In genomic region chr3:153845500-153845899, GRCm38 (mm10) we compare ENCODE assay signal across 22 mouse cellular contexts. TPM values are rescaled to one million over a fixed set of nuclear protein-coding genes. Genes with fewer than 3 reads are reported as not detected.
DNase-seq lines count a peak whose midpoint lies in the region; ATAC-seq and TF ChIP-seq lines count a peak whose summit lies in the region.
"Had no signal": no experiment of that assay in that cellular context is flagged by ENCODE, and none has a peak within 500 bp of the region (broad histone marks: within the 10 kb centered on the region; RNA-seq: fewer than 3 reads in every experiment).

No protein-coding gene starts in this region.

- H3K9me3 ChIP-seq in liver, embryonic 12.5 days (replicated peaks) = no peaks in the 10 kb centered on the region
- H3K9me3 ChIP-seq in liver, embryonic 11.5 days (ENCODE audit: control insufficient read depth, low read length) = no peaks in the 10 kb centered on the region
- no peaks in the 10 kb centered on the region for H3K9me3 ChIP-seq in liver, embryonic 14.5 days (ENCODE audit: control insufficient read depth, low read length)
- H3K9me3 ChIP-seq in MEL (replicated peaks; ENCODE audit: insufficient read depth, low read length) = no peaks in the 10 kb centered on the region
- H3K9me3 ChIP-seq in liver, embryonic 15.5 days (replicated peaks) = no peaks in the 10 kb centered on the region
- H3K9me3 ChIP-seq: embryonic facial prominence, embryonic 12.5 days; forebrain, embryonic 13.5 days had no signal

- no peaks in the 10 kb centered on the region for H3K27me3 ChIP-seq in liver, embryonic 12.5 days (replicated peaks)
- H3K27me3 ChIP-seq in liver, embryonic 11.5 days (replicated peaks; ENCODE audit: control insufficient read depth, insufficient read depth, low read length) = no peaks in the 10 kb centered on the region
- no peaks in the 10 kb centered on the region for H3K27me3 ChIP-seq in liver, embryonic 14.5 days (ENCODE audit: control insufficient read depth, insufficient read depth, low read length)
- H3K27me3 ChIP-seq in MEL (ENCODE audit: control insufficient read depth in 1 of 2, insufficient read depth in 2 of 2, low read length in 2 of 2) = no peaks in the 10 kb centered on the region
- no peaks in the 10 kb centered on the region for H3K27me3 ChIP-seq in liver, embryonic 15.5 days
- H3K27me3 ChIP-seq: embryonic facial prominence, embryonic 12.5 days; forebrain, embryonic 13.5 days had no signal

- H3K27ac ChIP-seq in liver, embryonic 12.5 days = peak overlapping the region; percentile 33
- no peak overlapping the region for H3K27ac ChIP-seq in liver, embryonic 11.5 days (ENCODE audit: low read depth, low read length)
- peak overlapping the region; percentile 39 for H3K27ac ChIP-seq in liver, embryonic 14.5 days
- peak overlapping the region; percentile 98 for H3K27ac ChIP-seq in MEL (ENCODE audit: control insufficient read depth, low read depth, low read length)
- peak overlapping the region; percentile 53 for H3K27ac ChIP-seq in liver, embryonic 15.5 days (replicated peaks)
- H3K27ac ChIP-seq: embryonic facial prominence, embryonic 12.5 days; forebrain, embryonic 13.5 days had no signal

- H3K4me3 ChIP-seq in liver, embryonic 12.5 days = no peak overlapping the region
- H3K4me3 ChIP-seq in liver, embryonic 11.5 days (ENCODE audit: low read depth, low read length) = no peak overlapping the region
- no peak overlapping the region for H3K4me3 ChIP-seq in liver, embryonic 14.5 days (ENCODE audit: insufficient read depth in 1 of 2, low read depth in 2 of 2, low read length in 2 of 2)
- H3K4me3 ChIP-seq in MEL (ENCODE audit: control insufficient read depth in 1 of 2, insufficient read depth in 1 of 2, low read depth in 2 of 2, low read length in 2 of 2) = peak overlapping the region in 1 of 2 experiments; percentile 18; a peak in 2 of 4 replicates
- H3K4me3 ChIP-seq in liver, embryonic 15.5 days (replicated peaks) = no peak overlapping the region
- H3K4me3 ChIP-seq: embryonic facial prominence, embryonic 12.5 days; forebrain, embryonic 13.5 days had no signal

- H3K9ac ChIP-seq in liver, embryonic 12.5 days = no peak overlapping the region
- no peak overlapping the region for H3K9ac ChIP-seq in liver, embryonic 11.5 days (ENCODE audit: low read depth, low read length)
- H3K9ac ChIP-seq in liver, embryonic 14.5 days (replicated peaks) = no peak overlapping the region; the same call in 1 of the 2 replicates
- H3K9ac ChIP-seq in MEL (ENCODE audit: control insufficient read depth, low read depth, low read length, poor library complexity, severe bottlenecking) = peak overlapping the region; percentile 51
- H3K9ac ChIP-seq in liver, embryonic 15.5 days = no peak overlapping the region
- H3K9ac ChIP-seq: embryonic facial prominence, embryonic 12.5 days; forebrain, embryonic 13.5 days had no signal

- peak; percentile 34 for ATAC-seq in liver, embryonic 12.5 days
- no peak; the same call in 1 of the 2 replicates for ATAC-seq in liver, embryonic 11.5 days (replicated peaks; ENCODE audit: low FRiP score)
- no peak for ATAC-seq in liver, embryonic 14.5 days (ENCODE audit: insufficient read depth)
- ATAC-seq in liver, embryonic 15.5 days (ENCODE audit: insufficient read depth) = no peak
- ATAC-seq: forebrain, embryonic 13.5 days; forebrain, embryonic 16.5 days had no signal

- DNase-seq in liver, embryonic 11.5 days (ENCODE audit: low spot score) = no peak
- DNase-seq in liver, embryonic 14.5 days (ENCODE audit: low read depth in 3 of 3, low spot score in 3 of 3) = no peak
- DNase-seq in liver = no peak
- DNase-seq in MEL (ENCODE audit: low read depth, low spot score) = peak; percentile 92
- DNase-seq in B cell, adult 2 months = no peak
- DNase-seq: adrenal gland, adult 2 months; adrenal gland, postnatal 10 days; adrenal gland, postnatal 25 days; cerebellum, adult 11 months; cerebellum, adult 18-20 months; cerebellum, adult 8-10 months; cerebellum, adult 9-11 months; cerebellum, postnatal 14 days; cerebellum, postnatal 36 days; embryo, embryonic 11 days had no signal

- H3K79me2 ChIP-seq in MEL (ENCODE audit: control insufficient read depth, insufficient read depth, low read length, poor library complexity) = peaks cover 4% of the 10 kb centered on the region; the same call in 1 of the 2 replicates

- H3K36me3 ChIP-seq in liver, embryonic 12.5 days = no peaks in the 10 kb centered on the region
- H3K36me3 ChIP-seq in liver, embryonic 11.5 days (ENCODE audit: control insufficient read depth, insufficient read depth, low read length) = no peaks in the 10 kb centered on the region
- H3K36me3 ChIP-seq in liver, embryonic 14.5 days (replicated peaks; ENCODE audit: control insufficient read depth, insufficient read depth, low read depth) = no peaks in the 10 kb centered on the region
- H3K36me3 ChIP-seq in MEL (ENCODE audit: control insufficient read depth in 1 of 2, insufficient read depth in 2 of 2, low read length in 2 of 2) = peaks cover 0 to 47% of the 10 kb centered on the region in 2 experiments; a peak in 2 of 4 replicates
- no peaks in the 10 kb centered on the region for H3K36me3 ChIP-seq in liver, embryonic 15.5 days (replicated peaks)
- H3K36me3 ChIP-seq: embryonic facial prominence, embryonic 12.5 days had no signal

- peak in 1 of 2 experiments; percentile 80; a peak in 2 of 4 replicates for TF ChIP-seq POLR2A in MEL (IDR thresholded peaks at IDR 0.05; ENCODE audit: control insufficient read depth in 1 of 2, insufficient read depth in 1 of 2, low read depth in 1 of 2, low read length in 2 of 2, poor library complexity in 1 of 2)

- H3K4me1 ChIP-seq in liver, embryonic 12.5 days = peaks cover 67% of the 10 kb centered on the region
- H3K4me1 ChIP-seq in liver, embryonic 11.5 days (replicated peaks; ENCODE audit: control insufficient read depth, insufficient read depth, low read length) = peaks cover 35% of the 10 kb centered on the region
- peaks cover 44 to 50% of the 10 kb centered on the region in 2 experiments for H3K4me1 ChIP-seq in liver, embryonic 14.5 days (replicated peaks; ENCODE audit: control insufficient read depth in 2 of 2, insufficient read depth in 2 of 2, low read length in 1 of 2)
- peaks cover 38 to 46% of the 10 kb centered on the region in 2 experiments for H3K4me1 ChIP-seq in MEL (ENCODE audit: control insufficient read depth in 1 of 2, insufficient read depth in 2 of 2, low read length in 2 of 2)
- H3K4me1 ChIP-seq in liver, embryonic 15.5 days (replicated peaks) = peaks cover 62% of the 10 kb centered on the region
- H3K4me1 ChIP-seq: forebrain, embryonic 13.5 days had no signal

- 27% methylated on average over 2 of the region's 2 CpGs for WGBS in liver, embryonic 12.5 days (ENCODE audit: insufficient replicate concordance)
- 48% methylated on average over 2 of the region's 2 CpGs for WGBS in liver, embryonic 11.5 days
- 22% methylated on average over 2 of the region's 2 CpGs for WGBS in liver, embryonic 14.5 days (ENCODE audit: insufficient replicate concordance)
- WGBS in liver, embryonic 15.5 days (ENCODE audit: insufficient replicate concordance) = 29% methylated on average over 2 of the region's 2 CpGs

- no peak for TF ChIP-seq EP300 in liver, embryonic 14.5 days (IDR thresholded peaks at IDR 0.05; ENCODE audit: low read depth)
- TF ChIP-seq EP300 in MEL (IDR thresholded peaks at IDR 0.05; ENCODE audit: low read depth in 1 of 2, low read length in 2 of 2) = peak; percentile 77 to 88

- TF ChIP-seq RAD21 in MEL (IDR thresholded peaks at IDR 0.05; ENCODE audit: low read depth, low read length) = no peak

- TF ChIP-seq CTCF in liver, embryonic 14.5 days (IDR thresholded peaks at IDR 0.05; ENCODE audit: low read depth) = no peak
- TF ChIP-seq CTCF in MEL (IDR thresholded peaks at IDR 0.05 in 2 of 3, conservative IDR thresholded peaks at IDR 0.05 in 1 of 3; ENCODE audit: control insufficient read depth in 1 of 3, insufficient read depth in 1 of 3, low read depth in 2 of 3, low read length in 3 of 3, poor library complexity in 1 of 3, severe bottlenecking in 1 of 3) = no peak

- no peak overlapping the region for H3K4me2 ChIP-seq in liver, embryonic 12.5 days
- H3K4me2 ChIP-seq in liver, embryonic 11.5 days = no peak overlapping the region
- H3K4me2 ChIP-seq in liver, embryonic 14.5 days (ENCODE audit: low read depth) = no peak overlapping the region
- H3K4me2 ChIP-seq in liver, embryonic 15.5 days = no peak overlapping the region
- H3K4me2 ChIP-seq: embryonic facial prominence, embryonic 12.5 days; forebrain, embryonic 13.5 days had no signal

TF ChIP-seq in MEL, 35 proteins besides CTCF, POLR2A, EP300 and RAD21 (continues in another document):
- TF ChIP-seq GATA1 (IDR thresholded peaks at IDR 0.05; ENCODE audit: low read depth, low read length) = peak; percentile 82; the same call in 1 of the 2 replicates
- no peak for TF ChIP-seq ZKSCAN1 (IDR thresholded peaks at IDR 0.05; ENCODE audit: low read depth, low read length)
- 0 out of 2 replicates have a peak, but pooled peaks have one; percentile 34 for TF ChIP-seq JUND (IDR thresholded peaks at IDR 0.05; ENCODE audit: low read depth, low read length)
- TF ChIP-seq HCFC1 (IDR thresholded peaks at IDR 0.05; ENCODE audit: low read depth, low read length) = 0 out of 2 replicates have a peak, but pooled peaks have one; percentile 52
- 0 out of 2 replicates have a peak, but pooled peaks have one; percentile 2 for TF ChIP-seq CHD1 (IDR thresholded peaks at IDR 0.05; ENCODE audit: low read depth, low read length)
- TF ChIP-seq BHLHE40 (IDR thresholded peaks at IDR 0.05; ENCODE audit: borderline replicate concordance, low read depth, low read length) = 0 out of 2 replicates have a peak, but pooled peaks have one; percentile 61
- TF ChIP-seq ZC3H11A (IDR thresholded peaks at IDR 0.05; ENCODE audit: low read depth, low read length) = no peak
- peak; percentile 67; the same call in 1 of the 2 replicates for TF ChIP-seq NELFE (IDR thresholded peaks at IDR 0.05; ENCODE audit: low read depth, low read length)
- no peak for TF ChIP-seq E2F4 (IDR thresholded peaks at IDR 0.05; ENCODE audit: borderline replicate concordance, low read depth, low read length)
- TF ChIP-seq MYC (IDR thresholded peaks at IDR 0.05; ENCODE audit: low read depth, low read length) = peak; percentile 45; the same call in 1 of the 2 replicates
- no peak for TF ChIP-seq MAZ (IDR thresholded peaks at IDR 0.05; ENCODE audit: low read depth, low read length)
- peak; percentile 64 for TF ChIP-seq SIN3A (IDR thresholded peaks at IDR 0.05; ENCODE audit: low read length)

RNA-seq across cellular contexts. Expression of gene Asb17, which starts 1.5 kb away (rescaled TPM):
- polyA plus RNA-seq in liver, embryonic 12.5 days (2016; fragmentation: Nextera tagmentation; extraction: Ambion mirVana) = 5.3 and 6.4 TPM in 2 replicates
- 8.3 and 9.6 TPM in 2 replicates for polyA plus RNA-seq in liver, embryonic 11.5 days (2014; fragmentation: Nextera tagmentation; extraction: Ambion mirVana)
- polyA plus RNA-seq in liver, embryonic 14.5 days (2012; rRNA removed) = 0.88 and 1.4 TPM in 2 replicates
- 3.9 and 5.8 TPM in 2 replicates for polyA plus RNA-seq in liver, embryonic 14.5 days (2014; fragmentation: Nextera tagmentation; extraction: Ambion mirVana)
- 9.0 and 9.7 TPM in 2 replicates for total RNA-seq in MEL (2012; rRNA removed)
- 1 to 10 TPM in 1 of 2 experiments, not detected in 1; 5.7 TPM for polyA plus RNA-seq in MEL (2012; ENCODE audit: insufficient read depth in 1 of 2, insufficient read length in 2 of 2, low read depth in 1 of 2, low replicate concordance in 2 of 2, missing spikeins in 1 of 2)
- polyA plus RNA-seq in liver, embryonic 15.5 days (2015; fragmentation: Nextera tagmentation; extraction: Ambion mirVana) = 2.6 and 3.0 TPM in 2 replicates
- total RNA-seq: adrenal gland, adult 2 months; adrenal gland, postnatal 10 days; adrenal gland, postnatal 25 days; adrenal gland, postnatal 4 days; ES-E14 had no signal
- polyA plus RNA-seq: adrenal gland, adult 2 months; forebrain, embryonic 13.5 days; forebrain, embryonic 16.5 days had no signal
